Mouse (Mus musculus) heart, adult 2 months (tissue): ENCODE data around the gene Fam129a.

ENCODE experiments used
- CTCF ChIP-seq: fragments of 200-600 bp; IDR thresholded peaks from 2 replicates; pipeline ENCODE4 v1.8.1; 2022; ENCODE audit warnings: antibody characterized with exemption, mild to moderate bottlenecking, moderate library complexity
- EP300 ChIP-seq: fragments of 200-500 bp; IDR thresholded peaks from 2 replicates; pipeline ENCODE4 v1.6.1; 2011; ENCODE audit warnings: low read depth, low read length, control low read depth; ENCODE audit not compliant: insufficient read depth

GRCm38 (mm10) chr1:151568682-151569081 is 2.3 kb upstream of the Fam129a start:
- TF ChIP-seq CTCF (no peak), EP300 (no peak)
